Mouse (Mus musculus) myocyte (in vitro differentiated cells): ENCODE measurements around the gene Dglucy.

Experiments used
- CEBPB ChIP-seq: IDR thresholded peaks from 2 replicates; pipeline ENCODE4 v1.6.1; 2011; ENCODE audit warnings: mild to moderate bottlenecking, moderate library complexity; ENCODE audit not compliant: poor library complexity, insufficient read depth, severe bottlenecking
- E2F4 ChIP-seq: IDR thresholded peaks from one replicate; pipeline ENCODE4 v1.6.1; 2011; ENCODE audit warnings: mild to moderate bottlenecking, control low read depth, moderate library complexity; ENCODE audit not compliant: insufficient read depth
- MYOD1 ChIP-seq, 3 experiments: IDR thresholded peaks; one replicate each; pipeline ENCODE4 v1.6.1; 2011; ENCODE audit warnings: control low read depth in 2 of 3, low read depth in 2 of 3, mild to moderate bottlenecking in 2 of 3, moderate library complexity in 1 of 3; ENCODE audit not compliant: insufficient read length in 2 of 3, control insufficient read depth in 1 of 3
- MYOG ChIP-seq, 3 experiments: IDR thresholded peaks; one replicate each; pipeline ENCODE4 v1.6.1; 2011; ENCODE audit warnings: control low read depth in 2 of 3, low read depth in 2 of 3, mild to moderate bottlenecking in 2 of 3; ENCODE audit not compliant: insufficient read length in 2 of 3, control insufficient read depth in 1 of 3, insufficient read depth in 1 of 3
- POLR2A ChIP-seq: IDR thresholded peaks from one replicate; pipeline ENCODE4 v1.6.1; 2011; ENCODE audit warnings: low read depth, mild to moderate bottlenecking, control low read depth, moderate library complexity; ENCODE audit not compliant: insufficient read length
- POLR2AphosphoS2 ChIP-seq: IDR thresholded peaks from one replicate; pipeline ENCODE4 v1.6.1; 2011; ENCODE audit warnings: low read depth, control low read depth; ENCODE audit not compliant: insufficient read length
- SRF ChIP-seq: IDR thresholded peaks from one replicate; pipeline ENCODE4 v1.6.1; 2011; ENCODE audit warnings: low read depth; ENCODE audit not compliant: control insufficient read depth, insufficient read length
- USF1 ChIP-seq: IDR thresholded peaks from one replicate; pipeline ENCODE4 v1.6.1; 2011; ENCODE audit warnings: low read depth, mild to moderate bottlenecking, control low read depth, moderate library complexity

- TF ChIP-seq CEBPB (no peak), POLR2A (no peak), MYOG (IDR thresholded peaks at IDR 0.05; ENCODE audit: control insufficient read depth in 1 of 3, insufficient read depth in 1 of 3, insufficient read length in 2 of 3, low read depth in 2 of 3) (no peak), MYOD1 (IDR thresholded peaks at IDR 0.05; ENCODE audit: control insufficient read depth in 1 of 3, insufficient read length in 2 of 3, low read depth in 2 of 3) (no peak), POLR2AphosphoS2 (no peak), E2F4 (no peak), USF1 (no peak), SRF (no peak)
Measured at GRCm38 (mm10) chr12:100816906-100817305, 38.0 kb downstream of the Dglucy start.
